Mouse (Mus musculus): ENCODE measurements around the gene Wnt4. TPM values are rescaled to one million over a fixed set of nuclear protein-coding genes. Genes with fewer than 3 reads are reported as not detected.

Gene Wnt4
- total and polyA plus RNA-seq, 3 experiments: not detected

DNA sequence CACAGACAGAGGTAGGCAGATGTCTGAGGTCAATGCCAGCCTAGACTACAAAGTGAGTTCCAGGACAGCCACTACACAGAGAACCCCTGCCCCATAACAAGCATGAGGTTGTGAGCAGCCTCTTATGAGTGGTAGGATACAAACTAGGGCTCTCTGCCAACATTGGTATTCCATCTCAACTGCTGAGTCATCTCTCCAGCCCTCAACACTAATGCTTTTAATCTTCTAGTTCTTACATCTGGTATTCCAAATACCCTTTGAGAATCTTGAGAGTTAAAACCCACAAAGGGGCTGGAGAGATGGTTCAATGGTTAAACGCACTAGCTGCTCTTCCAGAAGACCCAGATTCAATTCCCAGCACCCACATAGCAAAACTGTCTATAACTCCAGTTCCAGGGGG lies 62.1 kb downstream of the Wnt4 start:
- Histone ChIP-seq H3K9me3 (replicated peaks; ENCODE audit: insufficient read depth, low read length) (no peaks in the 10 kb centered on the region), H3K9ac (ENCODE audit: control insufficient read depth, low read depth, low read length, poor library complexity, severe bottlenecking) (no peak overlapping the region), H3K27me3 (ENCODE audit: control insufficient read depth in 1 of 2, insufficient read depth in 2 of 2, low read length in 2 of 2) (no peaks in the 10 kb centered on the region), H3K36me3 (ENCODE audit: control insufficient read depth in 1 of 2, insufficient read depth in 2 of 2, low read length in 2 of 2) (peaks cover 16 to 41% of the 10 kb centered on the region in 2 experiments), H3K79me2 (ENCODE audit: control insufficient read depth, insufficient read depth, low read length, poor library complexity) (peaks cover 65% of the 10 kb centered on the region), H3K27ac (ENCODE audit: control insufficient read depth, low read depth, low read length) (no peak overlapping the region), H3K4me1 (ENCODE audit: control insufficient read depth in 1 of 2, insufficient read depth in 2 of 2, low read length in 2 of 2) (peaks cover 7 to 21% of the 10 kb centered on the region in 2 experiments), H3K4me3 (ENCODE audit: control insufficient read depth in 1 of 2, insufficient read depth in 1 of 2, low read depth in 2 of 2, low read length in 2 of 2) (no peak overlapping the region)
- no peak for TF ChIP-seq ZC3H11A (IDR thresholded peaks at IDR 0.05; ENCODE audit: low read depth, low read length)
- TF ChIP-seq JUND (IDR thresholded peaks at IDR 0.05; ENCODE audit: low read depth, low read length): no peak
- no peak for TF ChIP-seq RAD21 (IDR thresholded peaks at IDR 0.05; ENCODE audit: low read depth, low read length)
- no peak for TF ChIP-seq USF2 (IDR thresholded peaks at IDR 0.05; ENCODE audit: borderline replicate concordance in 1 of 2, insufficient read depth in 1 of 2, low read depth in 1 of 2, low read length in 2 of 2)
- no peak for TF ChIP-seq CHD1 (IDR thresholded peaks at IDR 0.05; ENCODE audit: low read depth, low read length)
- no peak for TF ChIP-seq POLR2A (IDR thresholded peaks at IDR 0.05; ENCODE audit: control insufficient read depth in 1 of 2, insufficient read depth in 1 of 2, low read depth in 1 of 2, low read length in 2 of 2, poor library complexity in 1 of 2)
- peak; percentile 53; the same call in 1 of the 2 replicates for TF ChIP-seq GABPA (IDR thresholded peaks at IDR 0.05; ENCODE audit: low read depth, low read length)
- no peak for TF ChIP-seq EP300 (IDR thresholded peaks at IDR 0.05; ENCODE audit: low read depth in 1 of 2, low read length in 2 of 2)
- TF ChIP-seq MAZ (IDR thresholded peaks at IDR 0.05; ENCODE audit: low read depth, low read length): no peak
- TF ChIP-seq TBP (IDR thresholded peaks at IDR 0.05; ENCODE audit: low read depth, low read length): no peak
- no peak for TF ChIP-seq MEF2A (IDR thresholded peaks at IDR 0.05; ENCODE audit: extremely low read depth, insufficient replicate concordance, low read depth, low read length, poor library complexity, severe bottlenecking)
- no peak for TF ChIP-seq CHD2 (IDR thresholded peaks at IDR 0.05; ENCODE audit: low read length)
- TF ChIP-seq UBTF (IDR thresholded peaks at IDR 0.05; ENCODE audit: borderline replicate concordance, insufficient read depth, low read depth, low read length): no peak
- TF ChIP-seq ZKSCAN1 (IDR thresholded peaks at IDR 0.05; ENCODE audit: low read depth, low read length): no peak
- TF ChIP-seq SIN3A (IDR thresholded peaks at IDR 0.05; ENCODE audit: low read length): no peak
- peak; percentile 75; the same call in 1 of the 2 replicates for TF ChIP-seq MAFK (IDR thresholded peaks at IDR 0.05; ENCODE audit: borderline replicate concordance, low read depth, low read length)
- TF ChIP-seq ETS1 (IDR thresholded peaks at IDR 0.05; ENCODE audit: low read depth, low read length): peak; percentile 45; the same call in 1 of the 2 replicates
- peak; percentile 75 for DNase-seq (ENCODE audit: low read depth, low spot score)

DNA sequence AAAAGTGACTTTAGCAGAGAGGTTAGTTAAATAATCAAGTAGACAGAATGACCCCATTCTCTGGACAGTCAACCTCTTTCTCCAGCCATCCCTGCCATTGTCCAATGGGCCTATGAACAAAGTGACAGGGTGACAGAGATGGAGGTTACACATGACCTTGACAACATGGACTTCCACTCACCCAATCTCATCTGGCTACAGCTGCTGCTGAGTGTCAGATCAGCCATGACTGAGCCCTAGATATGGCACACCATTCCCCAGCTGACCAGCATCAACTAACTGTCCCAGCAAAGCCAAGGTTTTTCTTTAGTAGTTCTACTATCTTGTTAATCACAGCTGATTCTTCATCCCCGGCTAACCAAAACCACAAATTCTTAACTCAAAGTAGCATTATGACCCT lies 65.5 kb downstream of the Wnt4 start:
- no peak for TF ChIP-seq MAFK (IDR thresholded peaks at IDR 0.05; ENCODE audit: borderline replicate concordance, low read depth, low read length)
- TF ChIP-seq POLR2A (IDR thresholded peaks at IDR 0.05; ENCODE audit: control insufficient read depth in 1 of 2, insufficient read depth in 1 of 2, low read depth in 1 of 2, low read length in 2 of 2, poor library complexity in 1 of 2): no peak
- no peak overlapping the region for H3K9ac ChIP-seq (ENCODE audit: control insufficient read depth, low read depth, low read length, poor library complexity, severe bottlenecking)
- H3K27ac ChIP-seq (ENCODE audit: control insufficient read depth, low read depth, low read length): no peak overlapping the region
- H3K79me2 ChIP-seq (ENCODE audit: control insufficient read depth, insufficient read depth, low read length, poor library complexity): peaks cover 72% of the 10 kb centered on the region
- H3K27me3 ChIP-seq (ENCODE audit: control insufficient read depth in 1 of 2, insufficient read depth in 2 of 2, low read length in 2 of 2): no peaks in the 10 kb centered on the region
- no peak overlapping the region for H3K4me3 ChIP-seq (ENCODE audit: control insufficient read depth in 1 of 2, insufficient read depth in 1 of 2, low read depth in 2 of 2, low read length in 2 of 2)
- peaks cover 8 to 69% of the 10 kb centered on the region in 2 experiments for H3K36me3 ChIP-seq (ENCODE audit: control insufficient read depth in 1 of 2, insufficient read depth in 2 of 2, low read length in 2 of 2)
- no peak for DNase-seq (ENCODE audit: low read depth, low spot score)
- H3K4me1 ChIP-seq (ENCODE audit: control insufficient read depth in 1 of 2, insufficient read depth in 2 of 2, low read length in 2 of 2): peaks cover 28 to 32% of the 10 kb centered on the region in 2 experiments
- no peaks in the 10 kb centered on the region for H3K9me3 ChIP-seq (replicated peaks; ENCODE audit: insufficient read depth, low read length)

All from MEL (cell line).